Mouse (Mus musculus) layer of hippocampus, postnatal 25 days (tissue): Measurements from ENCODE around the gene Slc9a3r2. TPM values are rescaled to one million over a fixed set of nuclear protein-coding genes. Genes with fewer than 3 reads are reported as not detected.

Experiments used
- DNase-seq, 2 experiments: peaks; one replicate each; pipeline ENCODE4 v3.0.0; 2022; ENCODE audit warnings: mixed read lengths in 2 of 2, low spot score in 1 of 2; ENCODE audit errors: extremely low spot score in 1 of 2
- total RNA-seq, 2 experiments: library from RNA; stranded (reverse); gene quantifications; 2 replicates each; pipeline ENCODE4 v1.2.3; 2021

Slc9a3r2 gene
- 10 to 100 TPM; 45.1 to 50.0 TPM for total RNA-seq

DNA sequence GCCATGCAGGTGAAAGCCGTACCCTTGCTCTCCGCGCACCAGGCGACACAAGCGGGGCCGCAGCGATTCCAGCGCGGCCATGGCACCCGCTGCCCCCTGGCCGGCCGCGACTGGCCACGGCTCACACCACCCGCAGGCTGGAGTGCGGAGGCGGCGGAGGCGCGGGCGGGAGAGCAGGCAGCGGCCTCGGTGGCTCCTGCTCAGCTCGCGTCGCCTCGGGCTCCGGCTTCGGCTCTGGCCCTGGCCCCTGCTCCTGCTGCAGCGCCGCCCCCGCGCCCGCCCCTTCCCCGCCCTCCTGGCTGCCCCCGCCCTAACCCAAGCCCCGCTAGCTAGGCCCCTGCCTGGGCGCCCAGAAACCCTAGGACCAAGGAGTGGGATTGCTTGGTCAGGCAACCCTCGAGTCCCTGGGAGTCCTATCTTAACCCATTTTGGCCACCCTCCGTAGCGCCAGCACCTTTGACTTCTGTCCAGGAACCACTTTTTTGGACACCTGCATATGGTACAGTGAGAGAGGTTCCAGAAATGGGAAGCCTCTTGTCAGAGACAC is at the start of gene Slc9a3r2:
TSS of gene Slc9a3r2 (minus strand) at position 258 of the 547 bp plus-strand sequence.
- DNase-seq: peak; percentile 21 to 26

DNA sequence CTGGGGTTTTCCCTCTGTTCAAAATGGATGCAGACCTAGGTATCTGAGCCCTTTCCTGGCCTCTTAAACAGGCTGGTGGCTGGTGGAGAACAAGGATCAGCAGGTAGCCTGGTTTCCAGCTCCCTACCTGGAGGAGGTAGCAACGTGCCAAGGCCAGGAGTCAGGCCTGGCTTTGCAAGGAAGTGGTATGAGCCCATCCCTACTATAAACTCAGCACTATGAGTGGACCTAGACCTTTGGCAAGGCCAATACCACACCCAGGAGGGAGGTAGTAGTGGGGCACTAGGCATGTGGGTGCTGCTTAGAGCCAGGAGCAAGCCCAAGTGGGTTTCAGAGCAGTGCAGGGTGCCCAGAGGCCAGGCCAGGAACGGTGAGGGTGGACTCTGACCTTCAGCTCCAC is 49.3 kb upstream of the Slc9a3r2 start:
- no peak for DNase-seq

DNA sequence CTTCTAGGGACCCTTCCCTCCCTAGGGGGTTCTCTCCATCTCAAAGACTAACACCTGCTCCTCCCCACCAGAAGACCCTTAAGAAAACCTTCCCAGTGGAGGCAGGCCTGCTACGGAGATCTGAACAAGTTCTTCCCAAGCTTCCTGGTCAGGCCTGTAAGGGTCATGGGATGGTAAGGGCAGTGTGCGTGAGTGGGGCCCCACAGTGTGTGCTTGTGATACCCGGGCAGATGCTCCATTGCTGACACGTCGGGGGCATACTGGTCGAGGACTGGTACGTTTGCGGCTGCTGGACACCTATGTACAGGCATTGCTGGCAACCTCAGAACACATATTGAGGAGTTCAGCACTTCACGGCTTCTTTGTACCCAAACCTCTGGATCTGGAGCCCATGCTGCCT is 48.6 kb upstream of the Slc9a3r2 start:
- DNase-seq: no peak

DNA sequence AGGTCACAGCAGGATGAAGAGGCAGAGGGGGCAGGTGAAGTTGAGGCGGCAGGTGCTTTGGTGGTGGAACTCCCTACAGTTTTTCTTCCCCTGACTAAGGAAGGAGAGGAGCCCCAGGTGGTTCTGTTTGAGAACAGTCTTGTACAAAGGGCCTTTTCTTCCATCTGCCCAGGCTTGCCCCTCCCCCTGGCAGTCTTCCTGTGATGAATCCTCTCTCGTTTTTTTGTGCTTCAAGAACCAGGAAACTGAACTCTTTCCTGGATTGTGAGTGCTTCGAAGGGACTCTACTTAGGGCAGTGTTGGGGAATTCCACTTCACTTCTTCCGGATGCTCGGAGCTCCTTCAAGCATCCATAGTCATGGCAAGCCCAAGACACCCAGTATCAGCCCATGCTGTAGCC is 47.9 kb upstream of the Slc9a3r2 start:
- DNase-seq: no peak

DNA sequence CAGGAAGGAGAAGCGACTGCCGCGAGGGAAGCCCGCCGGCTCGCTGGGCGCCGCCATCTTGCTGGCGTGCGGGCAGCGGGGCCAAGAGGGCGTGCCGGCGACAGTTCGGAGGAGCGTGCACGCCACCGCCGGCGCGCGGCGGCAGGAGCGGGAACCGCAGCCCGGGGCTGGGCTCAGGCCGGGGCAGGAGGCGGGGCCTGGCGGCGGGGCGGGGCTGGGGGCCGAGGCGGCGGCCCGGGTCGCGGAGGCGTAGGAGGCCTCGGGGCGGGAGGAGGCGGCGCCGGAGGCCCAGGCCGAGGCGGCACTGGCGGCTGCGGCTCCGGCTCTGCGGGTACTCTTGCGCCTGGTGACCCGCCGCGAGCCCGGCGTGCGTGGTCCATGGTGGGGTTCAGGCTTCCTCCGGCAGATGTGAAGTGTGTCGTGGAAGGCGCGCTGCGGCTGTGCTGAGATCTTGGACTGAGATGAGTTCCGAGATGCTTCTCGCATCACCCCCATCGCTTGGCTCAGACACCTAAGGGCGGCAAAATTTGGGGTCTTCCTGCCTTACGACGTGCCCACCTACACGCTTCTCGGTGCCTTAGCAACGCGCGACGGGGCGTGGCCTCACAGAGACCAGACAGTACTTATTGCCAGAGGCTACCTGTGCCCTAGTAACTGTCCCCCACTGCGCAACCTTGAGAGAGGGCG is 46.0 kb upstream of the Slc9a3r2 start, which contains the start of the genes Gfer and Noxo1:
TSS of gene Gfer (minus strand) at position 146 of the 687 bp plus-strand sequence.
TSS of gene Noxo1 (plus strand) at position 224 of the 687 bp plus-strand sequence.
- peak; percentile 66 to 72 for DNase-seq

DNA sequence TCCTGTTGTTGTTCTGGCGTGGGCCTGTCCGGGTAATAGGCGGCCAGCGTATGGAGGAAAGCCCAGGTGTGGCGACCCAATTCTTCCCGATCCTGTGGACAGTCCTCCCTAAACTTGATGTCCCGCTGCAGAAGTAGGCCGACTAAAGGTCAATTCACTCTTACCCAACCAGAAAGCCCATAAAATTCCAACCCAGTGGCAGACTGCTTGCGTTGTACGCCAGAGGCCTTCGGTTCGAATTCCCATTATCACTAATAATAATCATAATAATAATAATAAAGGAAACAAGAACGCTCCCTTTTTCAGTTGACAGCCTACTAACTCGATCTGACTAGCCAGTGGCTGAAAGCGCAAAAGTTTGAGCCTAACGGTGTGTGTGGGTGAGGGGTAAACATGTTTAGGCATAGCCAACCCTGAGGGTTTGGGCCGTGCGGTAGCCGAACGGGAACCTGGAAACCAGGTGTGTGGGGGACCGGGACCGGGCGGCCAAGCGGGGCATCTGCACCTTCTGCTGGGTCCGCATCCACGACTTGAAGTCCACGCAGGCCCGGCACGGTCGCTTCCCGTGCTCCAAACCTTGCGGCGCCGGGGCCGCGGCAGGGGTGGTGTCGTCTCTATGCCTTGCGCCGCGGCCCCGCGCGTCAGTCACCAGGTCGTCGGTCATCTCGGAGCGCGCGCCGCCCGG is 45.3 kb upstream of the Slc9a3r2 start:
- DNase-seq: no peak

DNA sequence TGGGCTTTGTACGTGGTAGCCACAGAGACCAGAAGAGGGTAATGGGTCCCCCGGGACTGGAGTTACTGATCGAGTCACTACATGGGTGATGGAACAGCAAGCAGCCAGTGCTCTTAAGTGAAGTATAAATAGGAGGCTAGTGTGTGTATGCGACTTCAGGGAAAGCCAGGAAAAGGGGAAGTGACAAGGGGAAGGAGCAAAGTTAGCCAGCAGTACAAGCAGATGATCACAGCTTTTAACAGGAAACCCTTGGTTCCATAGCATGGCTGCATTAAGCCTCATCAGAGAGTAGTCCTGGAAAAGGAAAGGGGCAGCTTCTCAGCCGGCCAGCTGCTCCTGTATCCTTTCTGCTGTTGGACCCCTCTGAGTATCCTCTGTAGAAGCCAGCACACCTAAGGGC is 42.3 kb upstream of the Slc9a3r2 start:
- no peak for DNase-seq

DNA sequence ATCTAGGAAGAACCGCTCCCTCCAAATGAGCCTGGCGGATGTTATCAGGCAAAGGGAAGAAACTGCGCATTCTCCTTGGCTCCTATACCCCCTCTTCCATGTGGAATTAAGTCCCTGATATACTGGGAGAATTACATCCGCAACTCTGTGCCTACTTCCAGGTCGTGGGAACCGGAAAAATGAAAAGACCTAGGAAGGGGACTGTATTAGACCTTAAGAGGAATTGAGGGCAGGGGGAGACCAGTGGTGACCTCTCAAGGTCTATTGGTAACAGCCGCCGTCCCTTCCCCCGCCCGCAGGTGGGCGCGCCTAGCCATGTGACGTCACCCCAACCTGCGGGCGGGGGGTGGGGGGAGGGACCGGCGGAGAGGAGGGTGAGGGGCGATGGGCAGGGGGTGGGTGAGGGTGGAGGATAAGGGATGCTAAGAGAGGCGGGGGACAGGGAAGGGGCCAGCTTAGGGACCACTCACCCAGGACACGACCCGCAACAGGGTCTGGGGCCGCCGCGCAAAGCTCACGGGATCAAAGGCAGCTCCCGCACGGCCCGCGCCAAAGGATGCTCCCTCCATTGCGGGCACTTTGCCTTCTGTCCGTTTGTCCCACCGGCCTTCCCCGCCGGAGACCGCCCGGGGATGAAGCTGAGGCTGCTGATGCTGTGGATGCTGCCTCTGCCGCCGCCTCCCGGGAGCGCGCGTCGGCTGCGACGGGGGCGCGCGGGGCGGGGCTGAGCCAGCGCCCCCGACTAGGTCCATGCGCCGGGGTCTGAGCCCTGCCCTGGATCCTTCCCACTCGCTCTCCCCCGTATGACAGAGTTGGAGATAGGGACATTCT is 39.3 kb upstream of the Slc9a3r2 start, which contains the start of gene Syngr3:
TSS of gene Syngr3 (minus strand) at position 705 of the 831 bp plus-strand sequence.
- peak; percentile 49 to 50 for DNase-seq

DNA sequence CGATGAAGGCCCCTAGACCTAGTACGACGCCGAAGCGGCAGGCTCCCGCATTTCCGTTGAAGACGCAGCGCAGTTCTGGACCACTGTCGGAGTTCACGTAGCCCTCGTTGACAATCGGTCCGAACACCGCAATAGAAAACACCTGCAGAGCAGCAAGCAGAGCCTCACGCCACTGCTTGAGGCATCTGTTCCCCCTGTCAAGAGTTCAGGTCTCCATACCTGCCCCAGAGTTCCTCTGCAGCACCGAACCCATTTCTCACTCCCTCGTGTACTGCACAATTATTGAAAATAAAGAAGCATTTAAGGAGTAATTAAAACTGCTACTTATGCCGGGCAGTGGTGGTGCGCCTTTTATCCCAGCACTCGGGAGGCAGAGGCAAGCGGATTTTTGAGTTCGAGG is 37.5 kb upstream of the Slc9a3r2 start:
- no peak for DNase-seq

DNA sequence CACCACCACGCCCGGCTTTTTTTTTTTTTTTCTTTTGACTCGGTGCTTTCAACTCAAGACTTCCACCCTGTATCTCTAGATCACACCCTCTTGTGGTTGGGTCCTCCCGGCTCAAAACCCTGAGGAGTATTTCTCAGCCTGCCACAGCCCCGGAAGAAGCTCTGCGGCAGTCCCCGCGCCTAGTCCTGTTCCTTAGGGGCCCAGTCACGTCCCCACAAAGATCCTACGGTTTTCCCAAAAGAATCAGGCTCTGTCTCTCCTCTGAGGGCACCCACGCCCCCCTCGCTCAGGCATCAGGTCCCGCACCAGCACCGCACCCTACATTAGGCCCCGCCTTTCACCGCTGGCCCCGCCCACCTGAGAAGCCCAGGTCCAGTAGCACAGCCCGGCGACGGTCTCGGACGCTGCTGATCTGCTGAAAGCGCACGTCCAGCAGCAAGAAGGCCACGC is 37.0 kb upstream of the Slc9a3r2 start:
- no peak for DNase-seq

DNA sequence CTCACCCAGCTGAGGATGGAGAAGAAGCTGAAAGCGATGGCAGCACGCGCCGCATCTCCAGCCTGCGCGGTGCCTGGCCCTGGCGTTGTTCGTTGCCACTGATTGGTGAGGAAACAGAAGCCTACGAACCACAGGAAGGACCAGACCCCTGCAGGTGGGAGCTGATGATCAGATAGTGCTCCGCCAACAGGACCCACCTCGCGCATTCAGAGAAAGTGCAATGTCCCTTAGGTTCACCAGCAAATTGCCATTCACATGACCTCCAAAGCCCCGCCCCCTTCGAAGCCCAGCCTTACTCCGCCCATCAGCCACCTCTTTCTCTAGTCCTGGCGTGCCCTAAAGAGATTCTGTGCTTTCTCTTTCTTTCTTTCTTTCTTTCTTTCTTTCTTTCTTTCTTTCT is 36.4 kb upstream of the Slc9a3r2 start:
- DNase-seq: no peak

DNA sequence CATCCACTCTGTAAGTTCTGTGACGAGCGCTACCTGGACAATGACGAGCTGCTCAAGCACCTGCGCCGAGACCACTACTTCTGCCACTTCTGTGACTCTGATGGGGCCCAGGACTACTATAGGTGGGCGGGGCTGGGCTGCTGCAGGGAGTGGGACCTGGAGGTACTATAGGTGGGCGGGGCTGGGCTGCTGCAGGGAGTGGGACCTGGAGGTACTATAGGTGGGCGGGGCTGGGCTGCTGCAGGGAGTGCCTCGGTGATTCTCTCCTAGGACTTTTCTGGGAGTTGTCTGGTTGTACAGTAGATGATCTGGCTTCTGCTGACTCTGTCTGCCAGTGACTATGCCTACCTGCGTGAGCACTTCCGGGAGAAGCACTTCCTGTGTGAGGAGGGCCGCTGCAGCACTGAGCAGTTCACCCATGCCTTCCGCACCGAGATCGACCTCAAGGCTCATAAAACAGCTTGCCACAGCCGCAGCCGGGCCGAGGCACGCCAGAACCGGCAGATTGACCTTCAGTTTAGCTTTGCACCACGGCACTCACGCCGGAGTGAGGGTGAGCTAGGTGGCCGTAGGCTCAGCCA is 27.5 kb upstream of the Slc9a3r2 start:
- no peak for DNase-seq

DNA sequence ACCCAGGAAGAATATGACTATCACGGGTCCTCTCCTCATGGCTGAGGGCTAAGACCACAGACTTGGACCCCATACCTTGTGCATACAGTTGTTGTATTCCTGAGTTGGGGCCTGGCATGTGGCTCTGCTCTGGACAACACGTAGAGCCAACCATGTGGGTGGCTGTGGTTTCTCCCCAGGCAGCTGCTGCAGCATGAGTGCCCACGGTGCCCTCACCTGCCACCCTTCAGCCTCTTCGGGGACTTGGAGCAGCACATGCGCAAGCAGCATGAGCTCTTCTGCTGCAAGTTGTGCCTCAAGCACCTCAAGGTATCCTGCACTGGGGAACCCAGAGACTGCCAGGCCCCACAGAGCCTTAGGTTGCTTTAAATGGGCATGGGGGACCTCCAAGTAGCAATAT is 26.8 kb upstream of the Slc9a3r2 start:
- DNase-seq: no peak

DNA sequence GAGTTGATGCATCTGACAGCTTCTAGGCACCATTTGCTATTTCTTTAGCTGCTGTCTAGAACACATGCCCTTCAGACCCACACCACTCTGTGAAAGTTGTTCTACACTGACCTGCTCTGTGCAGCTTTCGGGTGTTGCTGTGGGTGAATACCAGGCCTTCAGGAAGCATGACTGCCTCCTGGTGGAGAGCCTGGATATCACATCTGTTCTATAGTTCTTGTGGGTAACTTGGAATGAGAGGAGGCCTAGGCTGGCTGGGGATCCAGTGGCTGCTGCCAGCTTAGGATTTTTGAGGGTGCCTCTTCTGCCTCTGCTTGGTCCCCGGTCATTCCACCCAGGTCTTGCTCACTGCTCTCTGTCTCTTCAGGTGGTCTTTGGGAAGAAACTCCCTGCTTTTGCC is 26.1 kb upstream of the Slc9a3r2 start:
- peak in 1 of 2 experiments; percentile 66 for DNase-seq

DNA sequence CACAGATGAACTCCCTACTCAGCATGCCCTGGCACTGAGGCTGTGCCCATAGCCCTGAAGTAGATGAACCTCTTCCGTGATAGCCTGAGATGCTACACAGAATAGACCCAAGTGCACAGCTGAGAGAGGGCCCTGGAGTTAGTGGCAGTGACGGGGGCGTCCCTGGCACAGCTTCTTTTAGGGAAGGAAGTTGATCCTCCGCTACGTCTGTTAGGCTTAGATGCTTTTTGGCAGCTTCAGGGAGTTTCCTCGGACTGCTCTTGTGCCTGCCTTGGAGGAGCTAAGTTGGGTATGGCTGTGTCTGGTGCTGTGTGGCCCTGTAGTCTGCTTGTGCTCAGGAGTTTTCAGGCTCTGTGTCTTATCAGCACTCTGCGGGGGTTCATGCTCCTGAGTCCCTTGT is 24.1 kb upstream of the Slc9a3r2 start:
- no peak for DNase-seq

DNA sequence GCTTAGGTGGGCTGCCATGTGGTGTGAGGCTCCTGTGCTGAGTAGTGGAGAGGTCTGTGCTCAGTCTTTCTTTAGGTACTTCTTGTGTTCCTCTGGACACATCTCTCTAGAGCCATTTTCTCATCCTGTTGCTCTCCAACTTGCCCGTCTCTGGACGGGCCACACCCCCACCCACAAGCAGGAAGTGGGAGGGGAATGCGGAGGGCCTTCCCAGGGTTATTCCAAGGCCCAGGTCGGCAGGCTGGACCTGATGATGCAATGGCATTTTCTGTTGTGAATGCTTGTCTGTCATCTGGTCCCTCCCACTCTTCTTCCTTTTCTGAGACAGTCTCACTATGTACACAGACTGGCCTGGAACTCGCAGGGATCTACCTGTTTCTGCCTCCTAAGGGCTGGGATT is 22.0 kb upstream of the Slc9a3r2 start:
- no peak for DNase-seq

DNA sequence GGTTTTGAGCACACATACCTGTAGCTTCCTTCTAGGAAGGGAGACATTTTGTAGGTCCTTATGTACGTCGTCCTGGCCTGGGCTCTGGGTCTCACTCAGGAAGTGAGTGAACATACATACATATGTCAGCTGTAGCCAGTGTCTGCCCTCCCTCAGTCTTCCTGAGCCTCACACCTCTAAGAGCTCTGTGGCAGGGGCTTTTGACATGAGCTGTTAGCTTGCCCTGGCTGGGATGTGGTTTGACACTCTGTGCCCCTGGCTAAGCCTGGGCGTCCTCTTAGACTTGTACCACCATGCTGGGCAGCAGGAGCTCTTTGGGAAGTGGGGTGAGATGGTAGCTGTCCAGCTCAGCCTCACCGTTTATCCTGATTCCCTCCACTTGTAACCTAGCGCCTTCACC is 21.2 kb upstream of the Slc9a3r2 start:
- DNase-seq: no peak

DNA sequence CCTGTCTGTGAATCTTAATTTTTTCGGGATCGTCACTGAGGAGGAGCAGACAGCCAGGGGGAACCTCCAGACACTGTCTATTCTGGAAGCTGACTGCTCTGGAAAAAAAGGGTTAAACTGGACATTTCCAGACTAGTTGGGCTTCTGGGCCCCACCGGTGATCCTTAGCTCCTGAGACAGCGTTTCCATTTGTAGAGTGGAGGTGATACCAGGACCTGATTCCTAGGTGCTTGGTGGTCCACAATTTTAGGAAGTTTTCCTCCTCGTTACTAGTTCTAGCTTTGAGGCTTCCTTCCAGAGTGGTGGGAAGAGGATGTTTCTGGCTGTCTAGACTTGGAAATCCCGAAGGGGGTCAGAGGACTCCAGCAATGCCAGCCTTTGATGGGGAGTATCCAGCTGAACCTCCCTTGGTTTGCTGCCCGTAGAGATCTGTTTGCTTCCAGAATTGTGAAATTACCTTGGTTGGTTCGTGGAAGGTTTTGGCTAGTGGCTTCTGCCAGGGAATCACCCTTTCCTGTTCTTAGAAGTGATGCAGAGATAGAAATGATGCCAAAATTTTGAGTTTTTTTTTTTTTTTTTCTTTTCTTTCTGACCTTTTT is 20.2 kb upstream of the Slc9a3r2 start:
- no peak for DNase-seq

DNA sequence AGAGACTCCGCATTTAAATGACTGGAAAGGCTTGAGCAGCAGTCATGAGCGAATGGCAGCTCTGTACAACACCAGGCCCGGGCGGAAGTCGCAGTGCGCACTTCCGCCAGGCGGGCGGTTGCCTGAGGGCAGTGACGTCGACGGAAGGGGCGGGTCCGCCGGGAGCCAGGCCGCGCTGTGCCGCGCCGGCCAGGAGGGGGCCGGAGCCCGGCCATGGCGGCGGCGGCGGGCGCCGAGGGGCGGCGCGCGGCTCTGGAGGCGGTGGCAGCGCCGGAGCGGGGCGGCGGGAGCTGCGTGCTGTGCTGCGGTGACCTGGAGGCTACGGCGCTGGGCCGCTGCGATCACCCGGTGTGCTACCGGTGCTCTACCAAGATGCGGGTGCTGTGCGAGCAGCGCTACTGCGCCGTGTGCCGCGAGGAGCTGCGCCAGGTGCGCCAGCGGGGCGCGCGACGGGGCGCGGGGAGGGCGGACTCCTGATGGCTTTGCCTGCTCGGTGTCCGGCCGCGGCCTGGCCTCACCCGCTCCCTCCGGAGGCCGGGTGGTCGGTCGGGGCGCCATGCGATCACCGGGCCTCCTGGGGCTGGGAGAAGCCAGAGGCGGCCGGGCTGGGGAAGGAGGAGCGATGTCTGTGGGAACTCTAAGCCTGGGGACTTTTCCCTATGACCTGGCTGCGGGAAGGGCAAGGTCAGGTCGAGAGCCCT is 19.6 kb upstream of the Slc9a3r2 start, which contains the start of gene Zfp598:
TSS of gene Zfp598 (plus strand) at position 143 of the 701 bp plus-strand sequence.
- DNase-seq: peak; percentile 87 to 88
